Mouse (Mus musculus): ENCODE data around the gene Spsb2. TPM values are rescaled to one million over a fixed set of nuclear protein-coding genes. Genes with fewer than 3 reads are reported as not detected.

The Spsb2 gene
- polyA plus RNA-seq, 1 experiment from 2014 or later: 9.1 TPM

DNA sequence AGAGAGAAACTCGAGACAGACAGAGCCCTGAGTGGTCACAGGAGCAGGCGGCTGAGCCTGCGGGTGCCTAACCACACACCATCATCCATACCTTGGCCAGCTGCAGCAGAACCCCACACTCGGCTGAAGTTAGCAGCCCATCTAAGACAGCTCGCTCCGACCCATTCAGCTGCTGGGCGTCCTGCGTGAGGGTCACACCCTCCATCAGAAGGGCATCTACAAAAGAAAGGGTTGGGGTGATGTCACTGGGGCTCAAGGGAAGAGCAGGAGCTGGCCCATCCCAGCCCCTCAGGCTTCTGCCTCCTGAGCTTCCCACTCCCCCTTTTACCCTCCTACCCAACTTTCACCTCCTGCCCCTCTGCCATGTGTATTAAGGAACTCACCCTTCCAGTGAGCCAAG lies 42.1 kb downstream of the Spsb2 start:
- Histone ChIP-seq H3K9me3 (ENCODE audit: control insufficient read depth, low read length) (no peaks in the 10 kb centered on the region), H3K27me3 (replicated peaks; ENCODE audit: control insufficient read depth, insufficient read depth, low read length) (no peaks in the 10 kb centered on the region), H3K4me2 (ENCODE audit: low read depth, low read length) (no peak overlapping the region), H3K27ac (replicated peaks; ENCODE audit: low read depth, low read length) (no peak overlapping the region), H3K4me1 (ENCODE audit: control insufficient read depth, insufficient read depth, low read length) (no peaks in the 10 kb centered on the region), H3K4me3 (ENCODE audit: low read depth, low read length) (no peak overlapping the region), H3K9ac (ENCODE audit: low read depth, low read length) (no peak overlapping the region), H3K36me3 (ENCODE audit: control insufficient read depth, insufficient read depth, low read length) (peaks cover 67% of the 10 kb centered on the region)
- WGBS: 44% methylated on average over 8 of the region's 8 CpGs
- no peak for DNase-seq (ENCODE audit: low spot score)
- ATAC-seq (ENCODE audit: low read depth): no peak

DNA sequence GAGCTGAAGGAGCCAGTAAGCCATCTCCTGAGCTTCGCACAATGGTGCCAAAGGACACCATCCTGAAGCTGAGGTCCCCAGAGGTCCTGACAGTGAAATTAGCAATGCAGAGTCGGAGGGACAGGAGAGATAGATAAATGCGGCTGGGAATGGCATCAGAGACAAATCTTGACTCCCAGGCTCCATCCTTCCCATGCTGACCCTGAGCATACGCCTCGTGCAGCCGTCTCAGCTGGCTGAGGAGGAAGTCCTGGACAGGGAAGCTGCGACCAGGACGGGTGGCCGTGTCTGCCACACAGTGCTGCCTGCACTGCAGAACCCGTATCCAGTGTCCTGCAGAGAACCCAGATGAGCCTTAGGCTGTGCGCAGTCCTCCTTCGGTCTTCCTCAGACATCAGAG lies 46.2 kb downstream of the Spsb2 start:
- Histone ChIP-seq H3K36me3 (ENCODE audit: control insufficient read depth, insufficient read depth, low read length) (peaks cover 50% of the 10 kb centered on the region), H3K4me2 (ENCODE audit: low read depth, low read length) (no peak overlapping the region), H3K9me3 (ENCODE audit: control insufficient read depth, low read length) (no peaks in the 10 kb centered on the region), H3K4me3 (ENCODE audit: low read depth, low read length) (no peak overlapping the region), H3K27me3 (replicated peaks; ENCODE audit: control insufficient read depth, insufficient read depth, low read length) (no peaks in the 10 kb centered on the region), H3K9ac (ENCODE audit: low read depth, low read length) (no peak overlapping the region), H3K4me1 (ENCODE audit: control insufficient read depth, insufficient read depth, low read length) (peaks cover 11% of the 10 kb centered on the region; the same call in 1 of the 2 replicates), H3K27ac (replicated peaks; ENCODE audit: low read depth, low read length) (no peak overlapping the region; the same call in 1 of the 2 replicates)
- 73% methylated on average over 12 of the region's 12 CpGs for WGBS
- ATAC-seq (ENCODE audit: low read depth) (no peak), DNase-seq (ENCODE audit: low spot score) (no peak)

DNA sequence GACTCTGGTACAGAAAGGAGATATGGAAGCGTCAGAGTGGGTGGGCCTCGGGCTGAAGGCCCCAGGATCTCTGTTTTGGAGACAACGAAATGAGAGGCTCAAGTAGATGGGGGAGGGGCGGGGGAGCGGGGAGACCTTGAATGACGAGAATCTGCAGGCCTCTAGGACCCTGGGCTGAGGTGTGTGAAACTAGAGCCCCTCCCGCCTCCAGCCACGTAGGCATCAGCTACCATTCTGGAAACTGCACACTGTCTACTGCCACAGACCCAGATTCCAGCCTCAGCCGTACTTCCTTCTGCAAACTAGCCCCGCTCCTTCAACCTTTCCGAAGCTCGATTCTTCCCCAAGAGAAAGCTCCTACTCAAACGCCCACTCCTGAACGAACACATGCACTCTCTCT lies 47.9 kb downstream of the Spsb2 start:
- Histone ChIP-seq H3K9ac (ENCODE audit: low read depth, low read length) (peak overlapping the region; percentile 98), H3K27me3 (replicated peaks; ENCODE audit: control insufficient read depth, insufficient read depth, low read length) (no peaks in the 10 kb centered on the region), H3K4me1 (ENCODE audit: control insufficient read depth, insufficient read depth, low read length) (peaks cover 11% of the 10 kb centered on the region; the same call in 1 of the 2 replicates), H3K36me3 (ENCODE audit: control insufficient read depth, insufficient read depth, low read length) (peaks cover 38% of the 10 kb centered on the region), H3K4me2 (ENCODE audit: low read depth, low read length) (peak overlapping the region; percentile 74), H3K27ac (replicated peaks; ENCODE audit: low read depth, low read length) (peak overlapping the region; percentile 99), H3K9me3 (ENCODE audit: control insufficient read depth, low read length) (no peaks in the 10 kb centered on the region), H3K4me3 (ENCODE audit: low read depth, low read length) (peak overlapping the region; percentile 83)
- peak; percentile 80 for ATAC-seq (ENCODE audit: low read depth)
- peak; percentile 90 for DNase-seq (ENCODE audit: low spot score)
- 7% methylated on average over 13 of the region's 14 CpGs for WGBS

DNA sequence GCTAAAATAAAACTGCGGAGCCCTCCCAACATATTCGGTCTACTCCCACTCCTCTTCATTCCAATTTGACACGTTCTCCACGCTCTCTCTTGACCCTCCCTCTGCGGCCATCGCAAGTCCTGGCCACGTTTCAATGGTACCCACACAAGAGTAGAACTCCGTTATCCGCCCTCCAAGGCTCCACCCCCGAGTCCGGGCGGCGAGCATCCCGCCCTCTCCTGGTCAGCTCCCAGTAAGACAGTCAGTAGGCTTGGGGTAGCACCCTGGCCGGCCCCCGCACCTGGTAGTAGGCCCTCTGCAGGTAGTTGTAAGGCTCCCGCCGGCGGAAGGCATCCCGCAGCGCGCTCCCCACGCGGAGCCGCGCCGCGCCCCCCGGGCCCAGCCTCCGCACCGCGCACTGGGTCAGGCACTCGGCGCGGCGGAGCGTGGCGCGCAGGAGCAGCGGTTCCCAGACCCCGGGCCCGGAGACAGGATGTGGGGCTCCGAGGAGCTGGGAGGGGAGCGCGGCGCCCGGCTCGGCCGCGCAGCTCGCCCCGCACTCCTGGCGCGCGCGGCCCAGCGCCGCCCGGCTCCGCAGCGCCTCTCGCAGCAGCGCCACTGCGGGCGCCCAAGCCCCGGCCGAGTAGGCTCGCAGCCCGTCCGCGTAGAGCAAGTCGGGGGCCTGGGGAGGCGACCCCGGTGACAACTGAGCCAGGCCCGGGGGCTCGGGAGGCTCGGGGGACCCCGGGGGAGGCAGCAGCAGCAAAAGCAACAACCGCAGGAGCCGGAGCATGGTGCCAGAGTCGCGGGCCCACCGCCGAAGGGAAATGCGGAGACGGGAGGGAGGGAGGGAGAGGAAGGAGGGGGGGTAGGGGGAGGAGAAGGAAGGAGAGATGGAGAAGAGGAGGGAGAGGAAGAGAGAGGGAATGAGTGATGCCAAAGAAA lies 48.7 kb downstream of the Spsb2 start, which contains the start of gene P3h3:
Gene P3h3, minus strand, starts transcription at position 837 of the 924 bp plus-strand sequence.
- Histone ChIP-seq H3K27ac (replicated peaks; ENCODE audit: low read depth, low read length) (peak within 1 kb of the TSS; percentile 99), H3K9ac (ENCODE audit: low read depth, low read length) (peak within 1 kb of the TSS; percentile 98), H3K9me3 (ENCODE audit: control insufficient read depth, low read length) (no peaks in the 10 kb centered on the region), H3K4me3 (ENCODE audit: low read depth, low read length) (peak within 1 kb of the TSS; percentile 83), H3K4me2 (ENCODE audit: low read depth, low read length) (peak within 1 kb of the TSS; percentile 74), H3K36me3 (ENCODE audit: control insufficient read depth, insufficient read depth, low read length) (peaks cover 29% of the 10 kb centered on the region), H3K27me3 (replicated peaks; ENCODE audit: control insufficient read depth, insufficient read depth, low read length) (no peaks in the 10 kb centered on the region), H3K4me1 (ENCODE audit: control insufficient read depth, insufficient read depth, low read length) (peaks cover 11% of the 10 kb centered on the region; the same call in 1 of the 2 replicates)
- DNase-seq (ENCODE audit: low spot score) (peak; percentile 93), ATAC-seq (ENCODE audit: low read depth) (peak; percentile 91)
- under 1% methylated on average over 36 of the region's 86 CpGs for WGBS

DNA sequence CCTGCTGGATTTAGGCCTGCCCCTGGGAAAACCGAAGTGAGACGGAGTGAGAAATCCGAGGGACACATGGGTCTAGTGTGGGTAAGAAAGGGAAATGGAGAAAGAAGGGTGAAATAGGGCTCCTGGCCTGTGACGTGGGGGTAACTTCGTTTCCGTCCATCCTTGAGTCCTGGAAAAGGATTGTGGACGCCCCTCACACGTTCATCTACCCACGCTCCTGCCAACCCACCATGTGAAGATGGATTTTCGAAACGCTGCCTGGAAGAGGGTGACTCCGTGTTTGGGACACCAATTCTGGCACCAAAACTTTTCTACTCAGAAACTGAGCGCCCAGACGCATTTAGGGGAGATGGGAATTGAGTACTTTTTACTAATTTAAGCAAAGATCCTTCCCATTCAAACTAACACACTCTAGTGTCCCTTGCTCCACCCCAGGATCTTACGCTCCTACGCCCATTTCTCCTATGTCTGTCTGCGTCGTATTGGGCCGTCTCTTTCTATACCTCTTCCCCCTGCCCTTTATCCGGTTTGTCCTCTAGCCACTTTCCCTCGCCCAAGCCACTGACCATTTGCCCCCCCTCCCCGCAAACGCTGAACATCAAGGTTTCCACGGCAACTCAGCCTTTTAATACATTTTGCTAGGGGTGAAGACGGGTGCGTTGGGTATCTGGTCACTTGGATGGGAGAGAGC lies 49.5 kb downstream of the Spsb2 start:
- Histone ChIP-seq H3K27me3 (replicated peaks; ENCODE audit: control insufficient read depth, insufficient read depth, low read length) (no peaks in the 10 kb centered on the region), H3K4me3 (ENCODE audit: low read depth, low read length) (peak overlapping the region; percentile 83), H3K27ac (replicated peaks; ENCODE audit: low read depth, low read length) (peak overlapping the region; percentile 99), H3K4me2 (ENCODE audit: low read depth, low read length) (peak overlapping the region; percentile 74), H3K9ac (ENCODE audit: low read depth, low read length) (peak overlapping the region; percentile 98), H3K36me3 (ENCODE audit: control insufficient read depth, insufficient read depth, low read length) (peaks cover 21% of the 10 kb centered on the region), H3K9me3 (ENCODE audit: control insufficient read depth, low read length) (no peaks in the 10 kb centered on the region), H3K4me1 (ENCODE audit: control insufficient read depth, insufficient read depth, low read length) (peaks cover 16% of the 10 kb centered on the region)
- 27% methylated on average over 26 of the region's 26 CpGs for WGBS
- ATAC-seq (ENCODE audit: low read depth) (no peak), DNase-seq (ENCODE audit: low spot score) (no peak)

DNA sequence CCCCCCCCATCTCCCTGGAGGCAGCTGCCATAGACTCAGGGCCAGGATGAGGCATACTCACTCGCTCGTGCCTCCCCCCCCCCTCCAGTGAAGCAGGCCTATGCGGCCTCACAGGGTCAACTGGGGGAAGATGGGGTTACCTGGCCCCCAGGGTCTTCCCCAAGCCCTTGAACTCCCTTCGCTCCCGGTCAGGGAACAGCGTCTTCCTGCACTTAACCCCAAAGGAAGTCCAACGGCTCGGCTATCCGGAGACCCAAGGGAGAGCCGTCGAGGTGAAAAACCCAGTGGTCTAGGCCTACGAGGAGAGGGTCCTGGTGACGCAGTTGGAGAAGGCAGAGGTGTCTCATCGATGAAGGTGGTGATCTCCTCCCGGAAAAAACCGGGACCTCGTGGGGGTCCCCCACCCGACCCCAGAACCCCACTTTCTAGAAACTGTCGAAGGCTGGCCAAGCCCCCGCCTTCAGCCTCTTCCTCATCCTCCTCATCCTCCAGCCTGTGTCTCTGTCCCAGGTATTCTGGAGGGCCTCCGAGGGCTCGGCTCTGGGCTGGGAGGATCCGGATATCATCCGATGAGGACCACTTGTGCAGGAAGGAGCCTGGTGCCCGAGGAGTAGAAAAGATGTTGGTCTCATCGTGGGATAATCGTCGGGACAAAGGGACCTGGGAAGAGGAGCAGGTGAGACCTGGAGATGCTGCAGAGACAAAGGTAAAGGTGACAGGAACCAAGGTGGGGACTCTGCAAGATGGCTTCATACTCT lies 50.3 kb downstream of the Spsb2 start:
- H3K9ac ChIP-seq (ENCODE audit: low read depth, low read length): peak overlapping the region; percentile 98; the same call in 1 of the 2 replicates
- peak overlapping the region; percentile 99; the same call in 1 of the 2 replicates for H3K27ac ChIP-seq (replicated peaks; ENCODE audit: low read depth, low read length)
- H3K4me3 ChIP-seq (ENCODE audit: low read depth, low read length): peak overlapping the region; percentile 83; the same call in 1 of the 2 replicates
- ATAC-seq (ENCODE audit: low read depth): no peak
- peak overlapping the region; percentile 74 for H3K4me2 ChIP-seq (ENCODE audit: low read depth, low read length)
- no peak for DNase-seq (ENCODE audit: low spot score)
- H3K27me3 ChIP-seq (replicated peaks; ENCODE audit: control insufficient read depth, insufficient read depth, low read length): no peaks in the 10 kb centered on the region
- H3K36me3 ChIP-seq (ENCODE audit: control insufficient read depth, insufficient read depth, low read length): peaks cover 14% of the 10 kb centered on the region
- H3K9me3 ChIP-seq (ENCODE audit: control insufficient read depth, low read length): no peaks in the 10 kb centered on the region
- H3K4me1 ChIP-seq (ENCODE audit: control insufficient read depth, insufficient read depth, low read length): peaks cover 18% of the 10 kb centered on the region
- WGBS: 80% methylated on average over 23 of the region's 28 CpGs

DNA sequence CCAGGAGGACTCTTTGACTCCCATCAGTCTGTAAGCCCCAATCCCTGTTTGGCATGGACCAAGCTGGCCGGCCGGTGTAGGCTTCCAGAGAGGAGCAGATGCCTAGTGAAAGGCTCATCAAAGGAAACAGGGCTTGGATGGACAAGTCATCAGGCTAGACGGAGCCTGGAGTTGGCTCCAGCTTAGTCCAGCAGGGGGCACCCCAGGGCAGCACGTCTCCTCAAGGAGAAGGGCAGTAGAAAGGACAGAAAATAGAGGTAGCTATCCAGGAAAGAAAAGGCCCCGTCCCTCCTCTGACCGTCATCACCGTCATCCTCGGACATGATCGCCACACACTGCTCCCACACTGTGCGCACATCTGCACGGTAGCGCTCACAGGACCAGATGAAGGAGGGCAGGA lies 51.3 kb downstream of the Spsb2 start:
- Histone ChIP-seq H3K4me1 (ENCODE audit: control insufficient read depth, insufficient read depth, low read length) (peaks cover 18% of the 10 kb centered on the region), H3K36me3 (ENCODE audit: control insufficient read depth, insufficient read depth, low read length) (peaks cover 5% of the 10 kb centered on the region; the same call in 1 of the 2 replicates), H3K27ac (replicated peaks; ENCODE audit: low read depth, low read length) (peak overlapping the region; percentile 16; the same call in 1 of the 2 replicates), H3K9me3 (ENCODE audit: control insufficient read depth, low read length) (no peaks in the 10 kb centered on the region), H3K27me3 (replicated peaks; ENCODE audit: control insufficient read depth, insufficient read depth, low read length) (no peaks in the 10 kb centered on the region), H3K4me3 (ENCODE audit: low read depth, low read length) (no peak overlapping the region), H3K9ac (ENCODE audit: low read depth, low read length) (0 out of 2 replicates have a peak overlapping the region, but pooled peaks have one; percentile 35), H3K4me2 (ENCODE audit: low read depth, low read length) (no peak overlapping the region)
- ATAC-seq (ENCODE audit: low read depth): 0 out of 2 replicates have a peak, but pooled peaks have one; percentile 4
- DNase-seq (ENCODE audit: low spot score): peak; percentile 77
- WGBS: 7% methylated on average over 12 of the region's 12 CpGs
